Mouse (Mus musculus) heart, embryonic 12.5 days (tissue): ENCODE measurements at regions not wholly inside any gene's neighbourhood (a gene's known extent, or its start where the extent isn't known, plus 50 kb on each side); places are given as distances from the start of the nearest gene placed in this dataset.

Experiments used
- ATAC-seq: fragments of 200-750 bp; cut with Nextera tagmentation; 2 replicates; pipeline ENCODE4 v1.8.0; 2017; ENCODE audit warnings: moderate TSS enrichment, moderate library complexity; ENCODE audit not compliant: insufficient number of reproducible peaks, low FRiP score
- H3K27ac ChIP-seq: fragments of 300-500 bp; sonication (generic); 2 replicates; pipeline ENCODE4 v1.5.1; 2016; ENCODE audit warnings: mild to moderate bottlenecking, moderate library complexity; ENCODE audit not compliant: poor library complexity, severe bottlenecking
- H3K27me3 ChIP-seq: fragments of 300-500 bp; sonication (generic); replicated peaks from 2 replicates; pipeline ENCODE4 v1.6.1; 2016; ENCODE audit warnings: mild to moderate bottlenecking, moderate library complexity
- H3K36me3 ChIP-seq: fragments of 300-500 bp; sonication (generic); 2 replicates; pipeline ENCODE4 v1.6.1; 2016; ENCODE audit warnings: mild to moderate bottlenecking, moderate library complexity
- H3K4me1 ChIP-seq: fragments of 300-500 bp; sonication (generic); replicated peaks from 2 replicates; pipeline ENCODE4 v1.6.1; 2016; ENCODE audit warnings: mild to moderate bottlenecking
- H3K4me2 ChIP-seq: fragments of 300-500 bp; sonication (generic); 2 replicates; pipeline ENCODE4 v1.6.1; 2016; ENCODE audit warnings: mild to moderate bottlenecking, moderate library complexity
- H3K4me3 ChIP-seq: fragments of 300-500 bp; sonication (generic); 2 replicates; pipeline ENCODE4 v1.5.1; 2016; ENCODE audit warnings: mild to moderate bottlenecking
- H3K9ac ChIP-seq: fragments of 300-500 bp; sonication (generic); 2 replicates; pipeline ENCODE4 v1.6.1; 2016; ENCODE audit warnings: mild to moderate bottlenecking, moderate library complexity
- H3K9me3 ChIP-seq: fragments of 300-500 bp; sonication (generic); replicated peaks from 2 replicates; pipeline ENCODE4 v1.6.1; 2016; ENCODE audit warnings: mild to moderate bottlenecking, moderate library complexity
- WGBS: fragments of 180-500 bp; shearing (Covaris S2); methylation state at CpG from one replicate; pipeline ENCODE4 v1.1.7; 2016; 5-methylcytosine and 5-hydroxymethylcytosine counted together

DNA sequence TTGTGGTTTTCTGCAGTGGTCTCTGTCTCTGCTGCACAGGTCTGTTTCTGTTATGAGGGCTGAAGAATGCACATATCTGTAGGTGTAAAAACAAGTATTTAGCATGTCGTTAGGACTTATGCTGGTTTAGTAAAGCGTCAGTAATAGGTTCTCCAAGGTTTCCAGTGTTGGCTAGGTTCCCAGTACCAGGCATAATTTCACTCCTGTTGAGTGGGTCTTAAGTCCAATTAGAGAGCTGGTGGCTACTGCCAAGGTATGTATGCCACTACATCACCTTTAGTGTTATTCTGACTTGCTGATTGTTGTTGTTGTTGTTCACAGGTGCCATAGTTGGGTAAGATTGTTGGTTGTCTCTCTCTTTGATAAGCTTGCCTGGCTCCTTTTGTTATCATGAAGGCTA is 302.3 kb upstream of the Pard3b start:
- Histone ChIP-seq H3K4me2 (no peak overlapping the region), H3K4me3 (no peak overlapping the region), H3K4me1 (no peaks in the 10 kb centered on the region), H3K36me3 (no peaks in the 10 kb centered on the region), H3K9ac (no peak overlapping the region), H3K27ac (no peak overlapping the region), H3K27me3 (no peaks in the 10 kb centered on the region), H3K9me3 (no peaks in the 10 kb centered on the region)
- no peak for ATAC-seq
- WGBS, result 79% methylated on average over 2 of the region's 2 CpGs

DNA sequence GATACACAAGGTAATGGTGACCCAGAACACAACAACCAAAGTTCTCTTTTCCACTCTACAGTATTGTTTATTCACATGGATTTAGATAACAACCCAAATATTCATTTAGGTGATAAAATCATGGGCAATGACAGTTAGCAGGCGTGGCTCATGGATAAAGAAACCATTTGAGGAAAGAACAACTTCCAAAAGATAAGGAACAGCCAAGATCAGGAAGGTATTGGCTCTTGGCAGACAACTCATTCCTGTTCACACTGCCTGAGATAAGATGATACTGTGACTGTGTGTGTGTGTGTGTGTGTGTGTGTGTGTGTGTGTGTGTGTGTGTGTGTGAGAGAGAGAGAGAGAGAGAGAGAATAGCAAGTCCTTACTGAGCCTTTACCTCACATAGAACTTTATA is 285.7 kb upstream of the Pard3b start:
- Histone ChIP-seq H3K4me2 (no peak overlapping the region), H3K36me3 (no peaks in the 10 kb centered on the region), H3K9me3 (no peaks in the 10 kb centered on the region; the same call in 1 of the 2 replicates), H3K27me3 (0 out of 2 replicates have a peak, but pooled peaks cover 2% of the 10 kb centered on the region), H3K4me1 (no peaks in the 10 kb centered on the region), H3K27ac (no peak overlapping the region), H3K9ac (no peak overlapping the region), H3K4me3 (no peak overlapping the region)
- 0 out of 2 replicates have a peak, but pooled peaks have one; percentile 53 for ATAC-seq
- 53% methylated on average over 1 of the region's 1 CpGs for WGBS

DNA sequence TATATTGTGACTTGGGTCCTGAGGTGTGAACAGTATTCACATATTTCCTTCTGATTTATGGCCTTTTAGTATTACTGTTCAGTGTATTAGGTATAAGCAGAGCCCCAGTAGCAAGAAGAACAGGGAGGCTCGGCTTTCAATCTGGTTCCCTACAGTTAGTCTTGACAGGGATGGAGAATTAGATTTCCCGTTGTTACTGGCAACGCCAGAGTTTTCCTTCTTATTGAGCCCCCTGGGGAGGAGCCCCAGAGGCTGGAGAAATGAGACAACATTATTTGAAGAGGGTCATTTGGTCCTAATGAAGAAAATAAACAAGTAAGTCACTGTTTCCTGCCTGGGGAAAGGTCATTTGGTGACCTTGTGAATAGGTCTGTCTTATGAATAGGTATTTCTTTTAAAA is 285.1 kb upstream of the Pard3b start:
- no peak overlapping the region for H3K27ac ChIP-seq
- H3K4me3 ChIP-seq, result no peak overlapping the region
- H3K9ac ChIP-seq, result no peak overlapping the region
- 0 out of 2 replicates have a peak, but pooled peaks cover 2% of the 10 kb centered on the region for H3K27me3 ChIP-seq
- no peak for ATAC-seq
- H3K4me1 ChIP-seq, result no peaks in the 10 kb centered on the region
- H3K36me3 ChIP-seq, result no peaks in the 10 kb centered on the region
- WGBS, result 28% methylated on average over 3 of the region's 3 CpGs
- H3K4me2 ChIP-seq, result no peak overlapping the region
- H3K9me3 ChIP-seq, result no peaks in the 10 kb centered on the region; the same call in 1 of the 2 replicates

DNA sequence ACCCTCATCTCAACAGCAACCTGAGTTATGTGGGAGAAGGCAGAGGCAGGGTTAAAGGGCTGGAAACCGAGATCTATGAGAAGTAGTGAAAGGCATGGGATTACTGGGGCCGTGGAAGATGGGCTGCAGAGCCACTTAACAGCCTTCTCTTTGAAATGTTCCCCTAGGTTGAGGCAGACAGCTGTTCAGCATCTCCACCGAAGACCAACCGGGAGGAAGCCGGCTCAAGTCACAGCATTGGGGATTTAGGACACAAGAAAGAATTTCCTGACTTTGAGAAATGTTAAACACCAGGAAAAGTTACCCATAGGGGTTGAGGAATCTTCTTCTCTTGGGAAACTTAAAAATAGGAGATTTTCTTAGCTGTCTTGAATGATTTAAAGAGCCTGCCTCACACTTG is 283.4 kb upstream of the Pard3b start:
- H3K36me3 ChIP-seq, result no peaks in the 10 kb centered on the region
- 58% methylated on average over 5 of the region's 5 CpGs for WGBS
- H3K9me3 ChIP-seq, result no peaks in the 10 kb centered on the region; the same call in 1 of the 2 replicates
- H3K9ac ChIP-seq, result no peak overlapping the region
- no peak overlapping the region for H3K4me2 ChIP-seq
- no peak for ATAC-seq
- H3K4me3 ChIP-seq, result no peak overlapping the region
- peaks cover 8% of the 10 kb centered on the region; the same call in 1 of the 2 replicates for H3K27me3 ChIP-seq
- H3K4me1 ChIP-seq, result no peaks in the 10 kb centered on the region
- H3K27ac ChIP-seq, result no peak overlapping the region

DNA sequence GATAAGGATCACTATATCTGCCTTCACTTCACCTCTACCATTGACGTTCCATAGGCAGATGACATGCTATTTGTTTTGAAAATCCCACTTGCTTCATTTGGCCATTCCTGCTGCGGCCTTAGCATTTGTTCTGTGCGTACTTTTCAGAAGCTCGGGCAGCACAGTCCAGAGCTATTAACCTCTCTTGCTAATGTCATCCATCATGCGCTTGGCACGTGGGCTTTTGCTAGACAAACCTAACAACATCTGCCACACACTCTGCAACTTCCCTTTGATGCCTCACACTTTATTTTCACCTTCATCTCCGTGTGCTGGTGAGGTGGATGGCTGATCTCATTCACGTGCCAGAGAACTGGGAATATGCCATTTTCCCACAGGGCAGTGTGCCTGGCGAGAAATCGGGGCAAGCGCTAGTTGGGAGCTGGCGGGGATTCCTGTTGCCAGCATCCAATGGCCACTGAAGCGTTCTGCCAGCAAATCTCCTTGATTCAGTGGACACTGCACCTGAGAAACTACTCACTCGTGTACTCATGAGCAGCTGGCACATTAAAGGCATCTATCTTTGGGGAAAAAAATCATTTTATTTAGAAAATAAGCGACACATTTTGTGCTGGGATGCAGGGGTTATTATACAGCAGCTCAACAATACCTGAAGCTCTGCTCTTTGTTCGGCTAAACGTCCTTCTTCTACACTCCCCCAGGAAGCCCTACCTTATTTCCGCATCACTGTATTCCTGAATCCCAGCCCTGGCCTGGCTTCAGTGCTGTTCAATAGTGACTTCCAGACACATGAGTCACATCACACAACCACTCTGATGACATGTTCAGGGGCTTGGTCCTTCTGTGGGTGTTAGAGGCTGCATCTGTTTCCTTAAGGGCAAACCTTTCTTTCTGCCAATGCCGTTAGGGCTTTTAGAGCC is 279.4 kb upstream of the Pard3b start:
- Histone ChIP-seq H3K4me3 (no peak overlapping the region), H3K9me3 (no peaks in the 10 kb centered on the region; the same call in 1 of the 2 replicates), H3K27me3 (peaks cover 10% of the 10 kb centered on the region; the same call in 1 of the 2 replicates), H3K4me2 (no peak overlapping the region), H3K27ac (no peak overlapping the region), H3K9ac (no peak overlapping the region), H3K4me1 (no peaks in the 10 kb centered on the region), H3K36me3 (no peaks in the 10 kb centered on the region)
- no peak for ATAC-seq
- 60% methylated on average over 19 of the region's 19 CpGs for WGBS

DNA sequence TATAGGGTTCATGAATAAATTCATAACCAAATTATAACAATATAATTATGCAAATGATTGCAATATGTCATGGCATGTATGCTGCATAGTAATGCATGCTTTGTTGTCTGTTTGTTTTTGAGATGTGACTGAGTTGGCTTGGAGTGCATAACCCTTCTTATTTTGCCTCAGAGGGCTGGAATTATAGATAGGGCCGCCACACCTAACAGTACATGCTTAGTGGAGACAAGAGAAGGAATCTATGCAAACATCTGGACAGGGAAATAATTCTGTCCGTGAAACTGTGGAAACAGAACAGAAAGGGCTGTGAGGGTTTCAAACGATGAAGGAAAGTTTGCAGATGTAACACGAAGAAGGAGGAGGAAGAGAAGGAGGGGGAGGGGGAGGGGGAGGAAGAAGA is 266.0 kb upstream of the Pard3b start:
- H3K4me3 ChIP-seq, result no peak overlapping the region
- 61% methylated on average over 4 of the region's 4 CpGs for WGBS
- no peaks in the 10 kb centered on the region for H3K27me3 ChIP-seq
- H3K27ac ChIP-seq, result no peak overlapping the region
- no peak for ATAC-seq
- H3K9me3 ChIP-seq, result peaks cover 5% of the 10 kb centered on the region
- H3K9ac ChIP-seq, result no peak overlapping the region
- H3K36me3 ChIP-seq, result no peaks in the 10 kb centered on the region
- no peak overlapping the region for H3K4me2 ChIP-seq
- H3K4me1 ChIP-seq, result peaks cover 17% of the 10 kb centered on the region

DNA sequence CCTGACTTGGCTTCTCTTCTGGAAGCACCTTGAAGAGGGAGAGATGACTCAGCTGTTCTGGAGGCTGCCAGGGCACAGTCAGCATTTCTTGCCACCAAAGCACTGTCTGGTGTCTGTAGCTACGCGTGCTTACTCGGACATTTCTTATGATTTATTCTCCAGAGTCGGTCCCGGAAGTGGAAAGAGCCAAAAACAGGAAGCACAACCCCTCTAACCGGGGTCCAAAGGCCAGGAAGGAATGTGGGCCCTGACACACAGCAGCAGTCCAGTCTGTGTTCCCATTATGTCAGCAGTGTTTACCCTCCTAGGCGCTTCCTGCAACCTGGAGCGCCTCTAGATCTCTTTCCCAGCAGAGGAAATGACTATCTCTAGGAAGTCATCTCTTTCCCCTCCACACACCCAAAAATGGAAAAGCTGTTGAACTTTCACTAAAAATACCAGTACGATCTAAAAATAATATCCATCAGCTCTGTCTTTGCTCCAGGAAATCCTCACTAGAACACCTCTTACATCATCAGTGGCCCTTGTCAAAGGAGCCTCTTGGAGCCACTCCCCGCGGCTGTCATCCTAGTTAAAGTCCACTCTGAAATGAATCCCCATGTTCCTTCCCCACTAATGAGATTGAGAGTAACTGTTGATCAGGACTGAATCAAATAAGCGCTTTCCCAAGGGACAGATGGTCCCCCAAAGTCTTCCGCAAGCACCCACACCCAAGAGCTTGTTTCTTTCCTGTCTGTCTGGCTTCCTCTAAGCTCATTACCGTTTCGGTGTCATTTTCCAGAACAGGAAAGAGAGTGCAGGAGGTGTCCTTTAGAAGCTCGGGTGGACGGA is 264.7 kb upstream of the Pard3b start:
- ATAC-seq, result peak; percentile 68; the same call in 1 of the 2 replicates
- H3K4me1 ChIP-seq, result peaks cover 22% of the 10 kb centered on the region
- H3K9me3 ChIP-seq, result peaks cover 5% of the 10 kb centered on the region
- H3K9ac ChIP-seq, result no peak overlapping the region
- 0 out of 2 replicates have a peak overlapping the region, but pooled peaks have one; percentile 0 for H3K27ac ChIP-seq
- H3K36me3 ChIP-seq, result no peaks in the 10 kb centered on the region
- no peak overlapping the region for H3K4me3 ChIP-seq
- peaks cover 4% of the 10 kb centered on the region; the same call in 1 of the 2 replicates for H3K27me3 ChIP-seq
- no peak overlapping the region for H3K4me2 ChIP-seq
- 41% methylated on average over 17 of the region's 17 CpGs for WGBS

DNA sequence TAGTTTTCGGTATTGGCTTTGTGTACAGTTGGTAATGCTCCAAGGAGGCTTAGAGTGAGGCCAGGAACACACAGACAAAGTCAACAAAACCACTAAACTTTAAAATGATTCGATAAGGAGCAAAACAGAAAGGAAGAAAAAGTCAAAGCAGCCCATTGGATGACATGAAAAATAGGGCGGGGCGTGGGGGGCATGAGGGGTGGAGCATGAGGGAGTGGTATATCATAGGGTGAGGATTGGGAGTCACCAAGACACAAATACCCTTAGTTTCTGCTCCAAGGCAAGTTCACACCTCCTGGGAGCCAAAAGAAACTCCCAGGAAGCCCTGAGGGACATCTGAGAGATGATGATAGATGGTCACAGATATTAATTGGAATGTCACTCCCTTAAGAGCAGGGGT is 262.2 kb upstream of the Pard3b start:
- 48% methylated on average over 4 of the region's 4 CpGs for WGBS
- 0 out of 2 replicates have a peak overlapping the region, but pooled peaks have one; percentile 46 for H3K4me2 ChIP-seq
- no peak for ATAC-seq

DNA sequence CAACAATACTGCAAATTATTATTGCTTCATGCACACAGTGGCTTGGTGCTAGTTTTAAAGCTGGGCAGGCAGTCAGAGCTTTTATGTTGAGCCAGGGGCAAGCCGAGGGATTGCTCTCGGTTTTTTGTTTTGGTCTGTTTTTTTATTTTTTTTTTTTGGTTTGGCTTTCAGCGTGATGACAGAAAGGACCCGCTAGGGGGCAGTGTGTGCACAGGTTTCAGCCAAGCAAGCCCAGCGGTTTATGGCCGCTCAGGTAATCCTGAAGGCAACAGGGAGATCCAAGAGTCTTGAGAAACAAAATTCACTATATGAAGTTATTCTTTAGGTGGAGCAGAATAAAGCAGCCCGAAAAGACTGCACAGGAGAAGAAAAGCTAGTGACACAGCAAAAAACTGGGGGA is 261.6 kb upstream of the Pard3b start:
- under 1% methylated on average over 7 of the region's 7 CpGs for WGBS
- Histone ChIP-seq H3K27ac (no peak overlapping the region), H3K36me3 (no peaks in the 10 kb centered on the region), H3K4me3 (no peak overlapping the region), H3K9me3 (no peaks in the 10 kb centered on the region), H3K9ac (no peak overlapping the region), H3K27me3 (peaks cover 4% of the 10 kb centered on the region; the same call in 1 of the 2 replicates), H3K4me1 (peaks cover 22% of the 10 kb centered on the region), H3K4me2 (peak overlapping the region; percentile 46)
- no peak for ATAC-seq

More for the DNA sequence above, 262.2 kb upstream of the Pard3b start:
- Histone ChIP-seq H3K9me3 (peaks cover 2% of the 10 kb centered on the region), H3K4me1 (peaks cover 22% of the 10 kb centered on the region), H3K27ac (no peak overlapping the region), H3K4me3 (no peak overlapping the region), H3K36me3 (no peaks in the 10 kb centered on the region), H3K27me3 (peaks cover 4% of the 10 kb centered on the region; the same call in 1 of the 2 replicates), H3K9ac (no peak overlapping the region)

DNA sequence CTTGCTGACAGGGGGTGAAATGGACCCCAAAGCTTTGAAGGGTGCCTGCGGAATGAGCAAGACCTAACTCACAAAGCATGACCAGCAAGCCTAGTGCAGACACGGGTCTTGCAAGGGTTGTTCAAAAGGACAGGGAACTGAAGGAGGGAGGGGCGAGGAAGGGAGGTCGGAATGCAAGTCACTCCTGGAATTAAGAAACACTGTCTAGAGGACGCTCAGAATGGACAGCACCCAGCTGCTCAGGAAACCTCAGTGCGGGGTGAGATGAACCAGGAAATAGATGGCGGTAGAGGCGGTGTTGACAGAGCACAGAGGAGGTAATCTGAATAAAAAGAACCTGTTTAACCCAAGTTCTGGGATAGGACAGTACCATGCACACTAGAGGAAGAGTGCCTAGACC is 260.4 kb upstream of the Pard3b start:
- Histone ChIP-seq H3K36me3 (no peaks in the 10 kb centered on the region), H3K4me2 (no peak overlapping the region), H3K9ac (no peak overlapping the region), H3K27me3 (peaks cover 4% of the 10 kb centered on the region; the same call in 1 of the 2 replicates), H3K9me3 (no peaks in the 10 kb centered on the region), H3K27ac (no peak overlapping the region), H3K4me1 (peaks cover 22% of the 10 kb centered on the region), H3K4me3 (no peak overlapping the region)
- 37% methylated on average over 8 of the region's 8 CpGs for WGBS
- no peak for ATAC-seq
